Mouse (Mus musculus) bone marrow, adult 2 months (tissue): ENCODE data around the gene Cdc42bpg. TPM values are rescaled to one million over a fixed set of nuclear protein-coding genes. Genes with fewer than 3 reads are reported as not detected.
A peak's percentile ranks its signal among the peaks of the same experiment; 100 is the strongest.
"Not testable (repeated sequence)": the region's sequence is repeated elsewhere in the genome, so short reads cannot be mapped to it uniquely, and the experiment has no call there.

ENCODE experiments used
- H3K27ac ChIP-seq: fragments of 200-500 bp; 2 replicates; pipeline ENCODE4 v1.5.1; 2012; ENCODE audit warnings: low read depth, mild to moderate bottlenecking, control low read depth, inconsistent platforms, low read length; ENCODE audit not compliant: control insufficient read depth, poor library complexity, insufficient read depth
- H3K4me1 ChIP-seq: fragments of 200-500 bp; 2 replicates; pipeline ENCODE4 v1.6.1; 2011; ENCODE audit warnings: low read length; ENCODE audit not compliant: control insufficient read depth, insufficient read depth
- H3K4me3 ChIP-seq: fragments of 200-500 bp; replicated peaks from 2 replicates; pipeline ENCODE3; 2011; ENCODE audit warnings: mild to moderate bottlenecking, low read depth, low read length, control low read depth; ENCODE audit not compliant: control insufficient read depth
- CTCF ChIP-seq: fragments of 200-500 bp; IDR thresholded peaks from 2 replicates; pipeline ENCODE4 v1.5.1; 2011; ENCODE audit warnings: low read length, control low read depth; ENCODE audit not compliant: control insufficient read depth, insufficient read depth
- POLR2A ChIP-seq: fragments of 200-500 bp; IDR thresholded peaks from 2 replicates; pipeline ENCODE4 v1.6.1; 2011; ENCODE audit warnings: low read depth, mild to moderate bottlenecking, control low read depth, low read length, borderline replicate concordance; ENCODE audit not compliant: control insufficient read depth
- WGBS: fragments of 180-500 bp; shearing (Covaris S2); methylation state at CpG from one replicate; pipeline ENCODE4 v1.1.7; 2018; 5-methylcytosine and 5-hydroxymethylcytosine counted together
- polyA plus RNA-seq: library from polyadenylated mRNA; stranded (reverse); fragments of >200 nt; gene quantifications from 2 replicates; pipeline ENCODE4 v1.2.4, GENCODE M21; 2011; ENCODE audit warnings: low replicate concordance; ENCODE audit not compliant: missing spikeins, insufficient read depth, insufficient read length

Gene Cdc42bpg
- polyA plus RNA-seq, 1 experiment: 13.6 TPM

DNA sequence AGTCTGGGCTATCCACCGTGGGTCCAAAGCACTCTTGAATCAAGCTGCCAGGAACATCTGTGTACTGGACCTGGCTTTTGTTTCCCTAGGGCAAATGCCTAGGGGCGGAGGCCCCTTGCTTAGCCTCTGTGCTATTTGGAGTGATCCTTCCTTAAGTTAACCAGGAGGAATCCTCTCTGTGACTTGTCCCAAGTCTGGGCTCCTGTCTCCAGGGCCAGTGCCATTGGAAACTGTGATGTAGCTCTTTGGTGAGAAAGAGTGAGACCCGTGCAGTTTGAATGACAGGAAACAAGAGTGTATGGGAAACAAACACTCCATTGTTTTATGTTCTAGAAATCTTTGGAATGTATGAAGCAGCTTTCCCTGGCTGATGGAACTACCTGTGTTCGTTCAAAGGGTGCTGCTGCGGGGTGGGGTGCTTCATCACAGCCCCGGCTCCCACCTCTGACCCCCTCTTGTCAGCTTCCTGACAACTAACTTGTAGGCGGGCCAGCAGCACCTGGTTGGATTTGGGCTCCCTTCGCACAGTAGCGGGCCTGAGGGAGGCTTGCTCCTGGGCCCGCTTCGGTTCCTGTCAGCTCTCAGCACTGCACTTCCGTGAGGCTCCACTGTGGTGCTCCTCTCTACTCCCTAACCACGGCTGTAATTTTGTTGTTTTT, 17.9 kb upstream of the Cdc42bpg start:
- no peak overlapping the region for H3K4me3 ChIP-seq
- TF ChIP-seq POLR2A (no peak), CTCF (no peak)
- no peaks in the 10 kb centered on the region; the same call in 1 of the 2 replicates for H3K4me1 ChIP-seq
- WGBS: 73% methylated on average over 13 of the region's 13 CpGs
- H3K27ac ChIP-seq: no peak overlapping the region

DNA sequence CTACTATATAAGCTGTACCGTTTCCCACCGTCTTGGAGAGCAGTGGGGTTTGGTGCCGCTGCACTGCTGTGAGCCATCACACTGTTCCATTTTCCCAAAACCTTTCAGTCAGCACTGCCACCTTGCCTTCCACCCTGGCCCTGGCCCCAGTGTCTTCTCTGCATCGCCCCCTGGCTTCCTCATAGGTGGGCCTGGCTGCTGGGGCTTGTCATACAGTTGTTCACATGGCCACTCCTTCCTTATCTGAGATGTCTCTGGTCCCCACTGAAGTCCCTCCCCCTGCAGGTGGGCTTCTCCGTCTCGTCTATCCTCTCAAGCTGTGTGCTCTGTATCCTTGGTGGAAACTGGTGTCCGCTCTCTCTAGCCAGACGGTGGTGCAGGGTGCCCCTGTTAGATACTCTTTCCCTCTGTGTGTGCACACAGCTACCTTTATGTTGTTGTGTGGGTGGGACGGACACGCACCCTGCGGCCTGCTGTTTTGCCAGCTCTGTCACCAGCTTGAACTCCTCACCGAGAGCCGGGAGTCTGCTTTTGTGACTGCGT, 16.5 kb upstream of the Cdc42bpg start:
- TF ChIP-seq POLR2A (no peak), CTCF (no peak)
- H3K4me1 ChIP-seq: no peaks in the 10 kb centered on the region; the same call in 1 of the 2 replicates
- no peak overlapping the region for H3K4me3 ChIP-seq
- no peak overlapping the region for H3K27ac ChIP-seq
- WGBS: 86% methylated on average over 14 of the region's 14 CpGs

DNA sequence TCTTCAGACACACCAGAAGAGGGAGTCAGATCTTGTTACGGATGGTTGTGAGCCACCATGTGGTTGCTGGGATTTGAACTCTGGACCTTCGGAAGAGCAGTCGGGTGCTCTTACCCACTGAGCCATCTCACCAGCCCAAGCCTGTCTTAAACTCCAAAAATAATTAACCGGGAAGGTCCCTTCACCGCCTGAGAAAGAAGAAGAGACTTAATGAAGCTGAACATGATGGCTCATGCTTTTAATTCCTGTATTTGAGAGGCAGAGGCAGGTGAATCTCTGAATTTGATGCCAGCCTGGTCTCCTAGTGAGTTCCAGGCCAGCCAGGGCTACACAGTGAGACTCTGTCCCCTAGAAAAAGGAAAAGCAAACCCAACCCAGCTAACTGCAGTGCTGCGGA, 15.5 kb upstream of the Cdc42bpg start:
- H3K4me1 ChIP-seq, H3K27ac ChIP-seq, H3K4me3 ChIP-seq: not testable (repeated sequence)
- WGBS: 90% methylated on average over 5 of the region's 6 CpGs

DNA sequence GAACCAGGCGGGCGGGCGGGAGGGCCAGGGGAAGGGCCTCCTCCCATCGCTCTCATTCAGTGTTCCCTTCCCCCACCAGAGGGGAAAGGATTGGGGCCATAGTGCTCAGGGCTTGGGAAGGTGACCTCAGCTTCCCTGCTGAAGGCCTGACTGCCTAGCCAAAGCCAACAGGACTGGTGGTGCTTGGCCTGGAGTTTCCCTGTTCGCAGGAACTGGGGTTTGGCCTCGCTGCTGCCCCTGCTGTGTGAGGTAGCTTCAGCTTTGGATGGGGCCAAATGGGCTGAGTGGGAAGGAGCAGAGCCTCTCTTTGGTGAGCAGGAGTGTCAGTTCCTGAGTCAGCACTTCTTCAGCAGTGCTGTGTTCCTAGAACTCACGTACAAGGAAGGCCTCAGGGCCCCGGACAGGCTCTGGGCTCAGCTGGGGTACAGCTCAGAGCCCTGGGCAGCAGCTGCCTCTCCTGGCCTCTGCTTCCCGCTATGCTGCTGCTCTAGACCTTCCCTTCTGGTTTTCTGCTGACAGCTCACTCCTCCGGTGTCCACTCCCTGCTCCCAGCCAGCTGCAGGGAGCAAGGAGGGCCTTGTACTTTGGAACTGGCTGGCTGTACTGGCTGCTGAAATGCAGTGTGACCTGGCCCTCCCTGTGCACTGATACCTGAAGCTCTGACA, 15.0 kb upstream of the Cdc42bpg start:
- no peak for TF ChIP-seq CTCF
- no peak for TF ChIP-seq POLR2A
- 89% methylated on average over 10 of the region's 10 CpGs for WGBS
- Histone ChIP-seq H3K4me3 (no peak overlapping the region), H3K27ac (peak overlapping the region; percentile 16; the same call in 1 of the 2 replicates), H3K4me1 (no peaks in the 10 kb centered on the region; the same call in 1 of the 2 replicates)

DNA sequence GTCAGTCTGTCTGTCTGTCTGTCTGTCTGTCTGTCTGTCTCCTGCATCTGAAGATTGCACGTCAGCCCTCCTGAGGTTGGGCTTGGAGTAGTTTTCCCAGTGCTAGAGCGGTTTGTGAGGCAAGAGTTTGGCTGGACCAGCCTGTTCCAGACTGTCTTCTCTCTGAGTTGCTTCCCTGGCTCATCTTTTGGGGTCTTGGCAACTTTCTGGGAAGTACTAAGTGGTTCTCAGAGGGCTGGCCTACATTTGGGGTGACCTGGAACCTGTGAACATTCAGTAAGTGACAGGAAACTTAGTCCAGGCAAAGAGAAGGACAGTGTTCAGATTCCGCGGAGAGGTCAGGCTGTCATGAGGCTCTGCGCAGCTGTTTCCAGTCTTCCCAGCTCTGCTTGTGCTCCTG, 14.0 kb upstream of the Cdc42bpg start:
- no peak for TF ChIP-seq POLR2A
- TF ChIP-seq CTCF: no peak
- 91% methylated on average over 5 of the region's 5 CpGs for WGBS
- Histone ChIP-seq H3K27ac (0 out of 2 replicates have a peak overlapping the region, but pooled peaks have one; percentile 9), H3K4me3 (no peak overlapping the region), H3K4me1 (peaks cover under 1% of the 10 kb centered on the region; the same call in 1 of the 2 replicates)

DNA sequence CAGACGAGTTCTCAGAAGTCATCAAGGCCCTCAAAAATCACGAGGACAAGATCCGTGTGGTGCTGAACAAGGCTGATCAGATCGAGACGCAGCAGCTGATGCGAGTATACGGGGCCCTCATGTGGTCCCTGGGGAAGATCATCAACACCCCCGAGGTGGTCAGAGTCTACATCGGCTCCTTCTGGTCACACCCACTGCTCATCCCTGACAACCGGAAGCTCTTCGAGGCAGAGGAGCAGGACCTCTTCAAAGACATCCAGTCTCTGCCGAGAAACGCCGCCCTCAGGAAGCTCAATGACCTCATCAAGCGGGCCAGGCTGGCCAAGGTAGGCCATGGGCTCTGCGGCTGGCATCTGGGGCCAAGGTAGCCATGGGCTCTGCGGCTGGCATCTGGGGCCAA, 12.0 kb upstream of the Cdc42bpg start:
- peaks cover 10% of the 10 kb centered on the region; the same call in 1 of the 2 replicates for H3K4me1 ChIP-seq
- TF ChIP-seq POLR2A: no peak
- TF ChIP-seq CTCF: no peak
- 95% methylated on average over 17 of the region's 17 CpGs for WGBS
- no peak overlapping the region for H3K27ac ChIP-seq
- H3K4me3 ChIP-seq: no peak overlapping the region

DNA sequence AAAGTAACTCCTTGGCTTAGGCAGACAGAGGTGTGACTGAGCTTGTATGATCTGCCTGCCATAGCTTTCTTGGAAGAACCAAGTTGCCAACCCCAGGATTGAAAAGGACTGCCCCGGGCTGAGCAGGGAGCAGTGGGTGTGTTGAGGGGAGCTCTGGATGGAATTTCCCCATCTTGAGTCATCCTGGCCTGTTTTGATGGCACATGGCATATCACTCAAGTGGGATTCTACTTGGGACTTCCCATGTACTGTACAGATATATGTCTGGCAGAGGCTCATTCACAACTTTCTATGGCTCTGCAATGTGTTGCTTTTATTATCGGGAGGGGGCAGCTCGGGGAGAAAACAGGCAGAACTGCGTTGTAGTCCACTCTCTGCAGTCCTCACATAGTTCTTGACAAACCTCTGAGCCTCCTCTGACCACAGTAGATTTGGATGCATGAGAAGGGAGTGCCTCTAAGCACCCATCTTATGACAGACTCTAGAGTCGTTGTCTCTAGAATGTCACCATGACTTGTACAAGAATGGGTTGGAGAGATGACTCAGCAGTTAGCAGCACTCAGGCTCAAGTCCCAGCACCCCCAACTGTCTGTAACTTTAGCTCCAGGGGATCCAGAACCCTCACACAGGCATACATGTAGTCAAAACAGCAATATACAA, 9.6 kb upstream of the Cdc42bpg start:
- WGBS: 67% methylated on average over 5 of the region's 5 CpGs
- Histone ChIP-seq H3K4me1 (peaks cover 16% of the 10 kb centered on the region), H3K4me3 (no peak overlapping the region), H3K27ac (peak overlapping the region; percentile 78)
- TF ChIP-seq CTCF: no peak
- TF ChIP-seq POLR2A: no peak

DNA sequence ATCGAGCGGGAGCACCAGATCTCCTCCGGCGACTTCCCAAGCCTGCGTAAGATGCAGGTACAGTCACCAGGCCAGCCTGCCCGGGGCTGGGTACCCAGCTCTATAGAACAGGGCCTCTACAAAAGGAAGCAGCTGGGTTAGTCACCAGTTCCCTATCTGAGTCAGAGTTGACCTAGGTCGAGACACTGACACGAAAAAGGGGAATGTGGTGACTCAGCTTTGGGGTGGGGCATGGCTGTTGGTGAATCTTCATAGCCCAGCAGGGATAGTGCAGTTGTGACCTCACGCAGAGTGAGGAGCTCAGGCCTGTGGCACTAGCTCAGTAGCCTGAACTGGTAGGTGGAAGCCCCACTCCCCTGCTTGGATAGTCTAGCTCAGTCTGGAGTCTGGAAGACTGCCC, 8.6 kb upstream of the Cdc42bpg start:
- WGBS: 21% methylated on average over 9 of the region's 9 CpGs
- no peak for TF ChIP-seq POLR2A
- Histone ChIP-seq H3K27ac (peak overlapping the region; percentile 78), H3K4me1 (peaks cover 16% of the 10 kb centered on the region), H3K4me3 (no peak overlapping the region)
